Mouse (Mus musculus): ENCODE measurements at regions not wholly inside any gene's neighbourhood (a gene's known extent, or its start where the extent isn't known, plus 50 kb on each side); places are given as distances from the start of the nearest gene placed in this dataset.
A peak's percentile ranks its signal among the peaks of the same experiment; 100 is the strongest.

- DNase-seq = no peak
These were observed 269.3 kb downstream of the Foxo1 start for GRCm38 (mm10) chr3:52537362-52537911.

GRCm38 (mm10) chr3:52535411-52536021 is 267.4 kb downstream of the Foxo1 start:
- DNase-seq = no peak

- DNase-seq = no peak
These were observed 266.0 kb downstream of the Foxo1 start for GRCm38 (mm10) chr3:52534118-52534517.

- no peak for DNase-seq
These were observed 263.7 kb downstream of the Foxo1 start for GRCm38 (mm10) chr3:52531686-52532351.

- DNase-seq = no peak
These were observed 262.4 kb downstream of the Foxo1 start for GRCm38 (mm10) chr3:52530406-52530970.

GRCm38 (mm10) chr3:52529136-52529535 is 261.0 kb downstream of the Foxo1 start:
- no peak for DNase-seq

- no peak for DNase-seq
These were observed 260.4 kb downstream of the Foxo1 start for GRCm38 (mm10) chr3:52528521-52528920.

GRCm38 (mm10) chr3:52527781-52528180 is 259.6 kb downstream of the Foxo1 start:
- no peak for DNase-seq

GRCm38 (mm10) chr3:52527010-52527754 is 259.0 kb downstream of the Foxo1 start:
- no peak for DNase-seq

GRCm38 (mm10) chr3:52522886-52523285 is 254.8 kb downstream of the Foxo1 start:
- DNase-seq = peak; percentile 78 to 89

GRCm38 (mm10) chr3:52520609-52520947 is 252.4 kb downstream of the Foxo1 start:
- DNase-seq = no peak

- no peak for DNase-seq
These were observed 251.9 kb downstream of the Foxo1 start for GRCm38 (mm10) chr3:52519910-52520608.

GRCm38 (mm10) chr3:52517808-52518207 is 249.7 kb downstream of the Foxo1 start:
- DNase-seq = no peak

GRCm38 (mm10) chr3:52516691-52517090 is 248.6 kb downstream of the Foxo1 start:
- DNase-seq = no peak

- DNase-seq = no peak
These were observed 244.6 kb downstream of the Foxo1 start for GRCm38 (mm10) chr3:52512761-52513160.

GRCm38 (mm10) chr3:52511549-52511948 is 243.4 kb downstream of the Foxo1 start:
- DNase-seq = no peak

- DNase-seq = no peak
These were observed 242.7 kb downstream of the Foxo1 start for GRCm38 (mm10) chr3:52510831-52511230.

- DNase-seq = no peak
These were observed 242.1 kb downstream of the Foxo1 start for GRCm38 (mm10) chr3:52510088-52510765.

- no peak for DNase-seq
These were observed 235.8 kb downstream of the Foxo1 start for GRCm38 (mm10) chr3:52503925-52504324.

- no peak for DNase-seq
These were observed 234.1 kb downstream of the Foxo1 start for GRCm38 (mm10) chr3:52502223-52502622.

- DNase-seq = no peak
These were observed 233.5 kb downstream of the Foxo1 start for GRCm38 (mm10) chr3:52501614-52502013.

GRCm38 (mm10) chr3:52500026-52500425 is 231.9 kb downstream of the Foxo1 start:
- peak; percentile 19 to 38 for DNase-seq

Data from thymus, postnatal 36 days (tissue).